Mouse (Mus musculus) limb, embryonic 12.5 days (tissue): Measurements from ENCODE around the gene Oprl1. TPM values are rescaled to one million over a fixed set of nuclear protein-coding genes. Genes with fewer than 3 reads are reported as not detected.

Source experiments
- ATAC-seq: fragments of 200-750 bp; cut with Nextera tagmentation; 2 replicates; pipeline ENCODE4 v1.8.0; 2017; ENCODE audit warnings: low read depth, moderate TSS enrichment; ENCODE audit not compliant: insufficient number of reproducible peaks, insufficient read depth, low FRiP score, low TSS enrichment
- H3K27ac ChIP-seq: fragments of 300-500 bp; sonication (generic); 2 replicates; pipeline ENCODE4 v1.5.1; 2016; ENCODE audit warnings: mild to moderate bottlenecking, moderate library complexity
- H3K27me3 ChIP-seq: fragments of 300-500 bp; sonication (generic); 2 replicates; pipeline ENCODE4 v1.6.1; 2016; ENCODE audit warnings: mild to moderate bottlenecking, moderate library complexity
- H3K36me3 ChIP-seq: fragments of 300-500 bp; sonication (generic); 2 replicates; pipeline ENCODE4 v1.6.1; 2016; ENCODE audit warnings: mild to moderate bottlenecking, moderate library complexity
- H3K4me1 ChIP-seq: fragments of 300-500 bp; sonication (generic); replicated peaks from 2 replicates; pipeline ENCODE4 v1.6.1; 2016
- H3K4me2 ChIP-seq: fragments of 300-500 bp; sonication (generic); 2 replicates; pipeline ENCODE4 v1.6.1; 2016; ENCODE audit warnings: mild to moderate bottlenecking, moderate library complexity
- H3K4me3 ChIP-seq: fragments of 300-500 bp; sonication (generic); replicated peaks from 2 replicates; pipeline ENCODE4 v1.5.1; 2016; ENCODE audit warnings: mild to moderate bottlenecking
- H3K9ac ChIP-seq: fragments of 300-500 bp; sonication (generic); replicated peaks from 2 replicates; pipeline ENCODE4 v1.6.1; 2016; ENCODE audit warnings: mild to moderate bottlenecking, moderate library complexity
- H3K9me3 ChIP-seq: fragments of 300-500 bp; sonication (generic); 2 replicates; pipeline ENCODE4 v1.6.1; 2016; ENCODE audit warnings: mild to moderate bottlenecking, moderate library complexity
- WGBS: fragments of 180-500 bp; shearing (Covaris S2); methylation state at CpG from one replicate; pipeline ENCODE4 v1.1.7; 2016; 5-methylcytosine and 5-hydroxymethylcytosine counted together
- polyA plus RNA-seq: library from polyadenylated mRNA; unstranded; fragments of >200 nt; fragmentation: Nextera tagmentation; extraction: Ambion mirVana; gene quantifications from 2 replicates; pipeline ENCODE4 v1.2.1, GENCODE M21; 2016

Oprl1 gene
- polyA plus RNA-seq, 1 experiment from 2014 or later = 0.90 TPM

DNA sequence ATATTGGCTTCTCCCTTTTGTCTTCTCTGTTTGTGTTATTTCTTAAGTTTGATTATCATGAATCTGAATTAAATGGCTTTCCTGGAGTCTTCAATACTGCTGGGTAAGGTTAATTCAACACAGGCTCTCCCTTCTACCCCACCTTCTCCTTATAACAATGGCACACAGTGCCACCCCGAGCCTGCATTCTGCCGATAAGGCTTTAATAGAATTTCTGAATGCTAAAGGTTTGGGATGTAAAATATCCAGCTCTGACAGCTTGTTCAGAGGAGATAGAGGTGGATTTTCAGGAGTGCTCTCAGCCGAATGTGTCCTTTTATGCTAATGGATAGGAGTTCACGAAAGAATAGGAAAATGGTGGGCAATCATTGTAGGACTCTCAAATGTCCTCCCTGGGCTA lies 50.4 kb downstream of the Oprl1 start:
- Histone ChIP-seq H3K4me2 (no peak overlapping the region), H3K4me1 (no peaks in the 10 kb centered on the region; the same call in 1 of the 2 replicates), H3K9ac (no peak overlapping the region), H3K4me3 (no peak overlapping the region), H3K27ac (no peak overlapping the region), H3K9me3 (no peaks in the 10 kb centered on the region), H3K27me3 (peaks cover 18% of the 10 kb centered on the region; the same call in 1 of the 2 replicates), H3K36me3 (no peaks in the 10 kb centered on the region)
- ATAC-seq = no peak
- WGBS = 83% methylated on average over 4 of the region's 4 CpGs

DNA sequence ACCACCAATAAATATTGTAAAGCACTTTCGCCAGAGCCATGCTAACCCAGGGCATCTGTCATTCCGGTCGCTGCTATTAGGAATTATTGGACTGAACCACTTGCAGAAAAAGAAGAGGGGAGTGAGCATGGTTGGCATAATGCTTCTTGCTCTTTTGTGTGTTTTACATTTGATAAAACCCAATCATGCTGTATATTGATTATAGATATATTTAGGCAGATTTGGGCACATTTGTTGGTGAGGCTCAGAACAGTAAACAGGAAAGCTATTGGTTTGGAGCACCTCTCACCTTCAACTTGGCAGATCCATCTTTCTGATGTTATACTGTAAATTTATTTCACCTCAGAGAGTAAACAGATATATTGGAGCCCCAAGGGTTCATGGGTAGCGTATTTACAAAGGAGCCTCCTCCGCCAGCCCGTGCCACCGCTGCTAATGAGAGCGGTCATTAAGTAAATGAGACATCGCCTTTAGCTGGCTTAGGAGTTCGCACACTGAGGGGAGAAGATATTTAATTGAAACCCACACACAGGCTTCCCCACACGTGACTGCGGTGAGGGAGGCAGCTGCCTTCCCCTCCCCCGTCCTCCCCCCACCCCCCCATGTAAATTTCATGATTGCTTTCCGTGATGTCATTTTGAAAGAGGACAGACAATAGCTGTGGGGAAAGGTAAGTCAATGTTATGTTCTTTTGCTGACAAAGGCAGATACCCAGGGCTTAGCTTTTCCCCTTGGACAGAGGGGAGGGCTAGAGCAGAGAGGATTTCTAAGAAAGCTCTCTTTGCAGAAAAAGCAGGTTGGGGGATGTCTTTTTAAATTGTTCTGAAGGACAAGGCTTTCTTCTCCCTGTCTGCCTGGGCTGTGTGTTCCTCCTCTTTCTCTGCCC lies 52.1 kb downstream of the Oprl1 start:
- no peaks in the 10 kb centered on the region for H3K9me3 ChIP-seq
- H3K27me3 ChIP-seq = peaks cover 18% of the 10 kb centered on the region; the same call in 1 of the 2 replicates
- H3K36me3 ChIP-seq = no peaks in the 10 kb centered on the region
- H3K4me2 ChIP-seq = peak overlapping the region; percentile 9; the same call in 1 of the 2 replicates
- ATAC-seq = no peak
- H3K27ac ChIP-seq = no peak overlapping the region
- 49% methylated on average over 14 of the region's 14 CpGs for WGBS
- no peak overlapping the region for H3K9ac ChIP-seq
- no peak overlapping the region for H3K4me3 ChIP-seq
- H3K4me1 ChIP-seq = no peaks in the 10 kb centered on the region; the same call in 1 of the 2 replicates

DNA sequence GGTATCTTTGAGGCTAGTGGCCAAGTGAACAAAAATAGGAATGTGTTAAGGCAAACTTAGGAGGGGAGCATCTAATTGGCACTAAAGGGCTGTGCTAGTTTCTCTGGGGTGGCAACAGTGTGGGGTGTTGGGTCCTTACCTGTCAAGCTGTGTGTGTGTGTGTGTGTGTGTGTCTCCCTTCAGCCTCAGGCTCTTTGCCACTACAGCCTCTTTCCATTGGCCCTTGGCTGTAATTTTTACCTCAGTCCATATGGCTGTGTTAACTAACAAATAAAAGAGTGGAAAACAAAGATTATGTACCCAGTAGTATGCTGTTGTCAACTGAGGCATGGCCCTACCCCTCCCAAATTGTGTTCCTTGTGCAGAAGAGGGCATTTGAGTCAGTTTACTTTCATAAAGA lies 53.6 kb downstream of the Oprl1 start:
- H3K9ac ChIP-seq = no peak overlapping the region
- H3K27me3 ChIP-seq = peaks cover 11% of the 10 kb centered on the region; the same call in 1 of the 2 replicates
- H3K4me3 ChIP-seq = no peak overlapping the region
- H3K4me2 ChIP-seq = no peak overlapping the region
- H3K9me3 ChIP-seq = no peaks in the 10 kb centered on the region
- H3K36me3 ChIP-seq = no peaks in the 10 kb centered on the region
- no peaks in the 10 kb centered on the region; the same call in 1 of the 2 replicates for H3K4me1 ChIP-seq
- ATAC-seq = no peak
- H3K27ac ChIP-seq = no peak overlapping the region

DNA sequence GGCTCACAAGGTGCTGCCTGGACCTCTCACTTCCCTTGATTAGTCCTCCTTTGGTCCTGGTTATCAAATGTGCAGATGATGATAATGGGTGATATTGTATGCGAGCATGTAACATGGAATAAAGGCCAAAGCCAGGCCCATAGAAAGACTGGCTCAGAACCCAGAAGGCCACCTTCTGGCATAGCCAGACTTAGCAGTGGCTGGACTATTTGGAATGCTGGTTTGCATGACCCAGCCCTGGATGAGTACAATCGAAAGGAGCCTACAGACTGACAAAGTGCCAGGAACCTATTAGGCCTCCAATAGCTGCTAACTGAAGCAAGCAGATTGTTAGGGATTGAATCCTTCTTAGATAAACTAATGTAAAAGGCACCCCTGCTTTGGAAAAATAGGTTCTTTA lies 54.6 kb downstream of the Oprl1 start:
- peaks cover 6% of the 10 kb centered on the region; the same call in 1 of the 2 replicates for H3K27me3 ChIP-seq
- H3K4me2 ChIP-seq = no peak overlapping the region
- no peak for ATAC-seq
- WGBS = 84% methylated on average over 2 of the region's 2 CpGs
- no peaks in the 10 kb centered on the region for H3K4me1 ChIP-seq
- no peak overlapping the region for H3K4me3 ChIP-seq
- no peak overlapping the region for H3K9ac ChIP-seq
- H3K27ac ChIP-seq = no peak overlapping the region
- H3K36me3 ChIP-seq = no peaks in the 10 kb centered on the region
- H3K9me3 ChIP-seq = no peaks in the 10 kb centered on the region

Other genes with a start within 250 kb of the Oprl1 start
- not detected in 2 replicates for gene Abhd16b, start 221.8 kb upstream of the Oprl1 start, polyA plus RNA-seq
- 151 and 165 TPM in 2 replicates for gene Tpd52l2, start 217.9 kb upstream of the Oprl1 start, polyA plus RNA-seq
- 90.6 and 91.0 TPM in 2 replicates for gene Dnajc5, start 194.5 kb upstream of the Oprl1 start, polyA plus RNA-seq
- gene Uckl1, start 130.1 kb upstream of the Oprl1 start, polyA plus RNA-seq = 37.9 and 47.6 TPM in 2 replicates
- gene Prpf6, start 123.1 kb upstream of the Oprl1 start, polyA plus RNA-seq = 78.0 and 79.3 TPM in 2 replicates
- gene Zfp512b, start 122.2 kb upstream of the Oprl1 start, polyA plus RNA-seq = 63.5 and 69.0 TPM in 2 replicates
- 11.6 and 13.0 TPM in 2 replicates for gene Samd10, start 115.8 kb upstream of the Oprl1 start, polyA plus RNA-seq
- gene Gm29797, start 58.0 kb upstream of the Oprl1 start, polyA plus RNA-seq = 0.29 and 0.58 TPM in 2 replicates
- gene Sox18, start 43.4 kb upstream of the Oprl1 start, polyA plus RNA-seq = 22.4 and 23.4 TPM in 2 replicates
- gene Tcea2, start 34.7 kb upstream of the Oprl1 start, polyA plus RNA-seq = 31.6 and 33.3 TPM in 2 replicates
- 71.0 and 88.8 TPM in 2 replicates for gene Rgs19, start 21.0 kb upstream of the Oprl1 start, polyA plus RNA-seq
- gene Lkaaear1, start 16.6 kb upstream of the Oprl1 start, polyA plus RNA-seq = not detected in 2 replicates
- gene Myt1, start 48.3 kb downstream of the Oprl1 start, polyA plus RNA-seq = 0.15 and 0.53 TPM in 2 replicates
- 41.2 and 44.3 TPM in 2 replicates for gene Pcmtd2, start 122.8 kb downstream of the Oprl1 start, polyA plus RNA-seq
- 91.4 and 97.7 TPM in 2 replicates for gene Polr3k, start 149.3 kb downstream of the Oprl1 start, polyA plus RNA-seq